Mouse (Mus musculus) layer of hippocampus, postnatal 10 days (tissue): ENCODE data around the gene Anapc13. TPM values are rescaled to one million over a fixed set of nuclear protein-coding genes. Genes with fewer than 3 reads are reported as not detected.

Source experiments
- DNase-seq, 2 experiments: peaks; one replicate each; pipeline ENCODE4 v3.0.0; 2021; ENCODE audit warnings: low spot score in 2 of 2
- total RNA-seq, 2 experiments: library from RNA; stranded (reverse); gene quantifications; 2 replicates each; pipeline ENCODE4 v1.2.3; 2021

Gene Anapc13
- total RNA-seq, 2 experiments from 2014 or later = 87.9 to 107 TPM

DNA sequence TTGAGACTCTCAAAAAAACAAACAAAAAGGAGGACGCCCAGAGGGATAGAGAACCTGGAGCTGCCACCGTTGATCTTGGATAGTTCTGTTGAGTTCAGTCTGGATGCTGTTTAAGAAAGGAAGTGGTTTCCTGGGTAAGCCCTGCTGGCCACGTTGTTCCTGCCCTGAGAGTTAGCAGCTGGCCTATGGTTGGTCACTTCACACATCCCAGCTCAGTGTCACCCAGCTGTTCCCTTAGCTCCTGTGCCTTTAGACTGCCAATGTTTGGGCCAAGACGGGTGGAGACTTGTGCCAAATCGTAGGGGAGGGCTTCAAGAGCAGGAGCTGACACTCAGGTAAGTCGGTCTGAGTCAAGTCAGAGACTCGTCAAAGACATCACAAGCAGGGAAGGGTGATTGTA is 3.0 kb downstream of the Anapc13 start:
- no peak for DNase-seq

DNA sequence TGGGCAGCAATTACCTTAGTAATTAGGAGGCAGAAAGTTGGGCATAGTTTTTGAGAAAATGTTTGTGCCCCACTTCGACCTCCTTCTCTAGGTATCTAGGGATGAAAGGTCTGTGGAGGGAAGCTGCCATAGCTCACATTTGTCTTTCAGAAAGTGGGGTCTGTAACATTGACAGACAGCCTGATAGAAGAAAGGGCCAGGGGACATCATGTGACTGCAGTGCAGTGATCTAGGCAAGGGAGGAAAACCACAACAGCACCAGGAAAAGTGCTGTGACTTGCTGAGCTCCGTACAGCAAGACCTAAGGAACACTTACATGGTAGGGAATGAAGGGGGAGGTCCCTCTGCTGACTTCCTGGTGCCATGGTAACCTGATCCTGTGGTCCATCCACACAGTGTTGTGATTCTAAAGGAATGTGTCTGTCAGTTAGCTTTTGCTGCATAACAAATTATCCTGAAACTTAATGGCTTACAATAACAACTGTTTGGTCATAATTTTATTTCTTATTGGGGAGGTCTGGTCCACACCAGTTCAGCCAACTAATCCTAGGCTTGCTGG is 5.6 kb downstream of the Anapc13 start:
- no peak for DNase-seq

DNA sequence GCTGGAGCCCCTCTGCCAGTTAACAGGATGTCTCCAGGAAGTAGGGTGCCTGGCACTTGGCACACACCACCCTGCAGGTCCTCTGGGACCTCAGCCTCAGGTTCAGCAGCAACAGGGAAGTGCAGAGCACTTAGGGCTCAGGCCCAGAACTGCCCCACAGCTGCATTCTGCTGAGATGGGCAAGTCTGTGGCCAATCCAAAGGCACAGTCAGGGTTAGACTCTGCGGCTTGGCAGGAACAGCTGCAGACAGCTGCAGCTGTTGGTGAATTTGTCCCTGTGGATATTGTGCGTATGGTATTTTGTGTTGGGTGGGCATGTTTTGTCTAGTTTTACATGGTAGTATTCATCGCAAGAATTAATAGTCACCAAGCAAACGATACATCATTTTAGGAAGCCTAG is 6.1 kb downstream of the Anapc13 start:
- DNase-seq = no peak

DNA sequence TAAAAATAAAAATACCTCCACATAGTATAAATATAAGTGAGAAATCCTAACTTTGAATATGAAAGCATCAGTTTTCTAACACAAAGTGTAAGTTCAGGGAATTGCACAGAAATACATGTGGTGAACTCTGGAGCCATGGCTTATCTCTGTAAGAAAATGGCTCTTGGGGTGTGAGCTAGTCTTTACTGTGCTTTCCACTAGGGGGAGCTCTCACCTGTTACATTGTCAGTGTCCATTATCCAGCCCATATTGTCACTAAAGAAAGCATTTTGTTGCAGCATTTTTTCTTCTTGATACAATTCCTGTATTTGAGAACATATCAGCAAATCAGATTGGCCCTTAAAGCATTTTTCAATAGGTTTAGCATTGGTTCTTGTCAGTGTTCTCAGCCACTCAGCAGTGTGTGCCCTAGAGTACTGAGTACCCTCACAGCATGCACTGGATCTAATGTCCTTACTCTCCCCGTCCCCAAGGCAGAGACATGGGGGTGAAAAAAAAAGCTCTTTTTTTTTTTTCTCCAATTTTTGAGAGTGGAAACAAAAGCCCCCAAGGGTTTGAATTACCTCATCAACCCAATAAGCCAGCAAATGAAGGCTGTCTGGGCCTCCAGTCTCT is 6.9 kb downstream of the Anapc13 start:
- DNase-seq = peak; percentile 49 to 63

- DNase-seq = no peak
Measured at GRCm38 (mm10) chr9:102634453-102634852, 8.4 kb downstream of the Anapc13 start.

GRCm38 (mm10) chr9:102636553-102636952 is 10.5 kb downstream of the Anapc13 start:
- peak; percentile 70 to 74 for DNase-seq

DNA sequence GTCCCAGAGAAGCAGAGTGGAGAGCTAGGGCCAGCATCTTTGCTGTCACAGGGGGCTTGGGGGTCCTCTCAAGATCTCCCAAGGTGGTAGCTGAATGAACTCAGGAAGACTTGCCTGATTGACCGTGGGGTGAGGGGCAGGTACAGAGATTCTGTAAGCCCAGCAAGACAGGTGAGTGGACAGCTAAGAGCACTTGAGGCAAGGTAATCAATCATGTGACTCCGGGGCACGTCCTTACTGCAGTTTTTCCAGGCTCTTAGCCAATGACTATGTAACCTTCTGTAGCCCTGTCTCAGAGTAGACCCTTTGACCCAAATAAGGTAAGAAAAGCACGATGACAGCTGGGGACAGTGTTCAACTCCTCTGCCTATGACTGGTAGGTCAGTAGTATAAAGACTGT is 11.0 kb downstream of the Anapc13 start:
- no peak for DNase-seq

DNA sequence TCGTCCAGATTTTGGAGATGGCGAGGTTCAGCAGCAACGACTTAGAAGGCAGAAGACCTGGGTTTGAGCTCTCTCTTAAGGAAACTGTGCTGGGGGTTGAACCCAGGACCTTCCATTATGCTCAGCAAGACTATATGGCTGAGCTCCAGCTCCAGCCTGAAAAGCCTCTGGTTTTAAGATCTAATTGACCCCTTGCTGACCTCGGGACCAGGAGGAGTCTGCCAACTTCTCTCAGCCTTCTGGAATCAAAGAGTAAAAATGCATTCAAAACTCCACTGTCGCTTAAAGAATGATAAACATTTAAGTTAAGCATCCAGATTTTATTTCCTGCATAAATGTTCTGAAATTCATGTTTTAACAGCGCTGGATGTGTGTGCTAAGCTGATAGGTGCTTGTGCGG is 12.9 kb downstream of the Anapc13 start:
- DNase-seq = no peak

- DNase-seq = no peak
Measured at GRCm38 (mm10) chr9:102639510-102639909, 13.4 kb downstream of the Anapc13 start.

DNA sequence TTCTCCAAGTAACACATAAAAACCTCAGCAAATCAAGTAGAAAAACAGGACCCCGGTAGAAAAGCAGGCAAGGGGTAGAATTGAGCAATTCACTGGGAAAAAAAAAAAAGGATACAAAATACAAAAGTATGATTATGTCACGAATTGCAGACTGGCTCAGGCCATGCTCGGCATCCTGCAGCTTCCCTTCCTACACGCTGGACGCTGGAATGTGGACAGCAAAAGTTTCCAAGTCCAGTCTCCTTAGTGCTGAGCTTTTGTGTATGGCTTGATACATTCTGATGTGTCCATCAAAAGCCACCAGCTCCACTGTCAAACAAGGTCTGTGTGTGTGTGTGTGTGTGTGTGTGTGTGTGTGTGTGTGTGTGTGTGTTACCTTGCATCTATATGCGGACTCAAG is 15.4 kb downstream of the Anapc13 start:
- DNase-seq = no peak

GRCm38 (mm10) chr9:102643071-102643485 is 17.0 kb downstream of the Anapc13 start:
- DNase-seq = no peak

DNA sequence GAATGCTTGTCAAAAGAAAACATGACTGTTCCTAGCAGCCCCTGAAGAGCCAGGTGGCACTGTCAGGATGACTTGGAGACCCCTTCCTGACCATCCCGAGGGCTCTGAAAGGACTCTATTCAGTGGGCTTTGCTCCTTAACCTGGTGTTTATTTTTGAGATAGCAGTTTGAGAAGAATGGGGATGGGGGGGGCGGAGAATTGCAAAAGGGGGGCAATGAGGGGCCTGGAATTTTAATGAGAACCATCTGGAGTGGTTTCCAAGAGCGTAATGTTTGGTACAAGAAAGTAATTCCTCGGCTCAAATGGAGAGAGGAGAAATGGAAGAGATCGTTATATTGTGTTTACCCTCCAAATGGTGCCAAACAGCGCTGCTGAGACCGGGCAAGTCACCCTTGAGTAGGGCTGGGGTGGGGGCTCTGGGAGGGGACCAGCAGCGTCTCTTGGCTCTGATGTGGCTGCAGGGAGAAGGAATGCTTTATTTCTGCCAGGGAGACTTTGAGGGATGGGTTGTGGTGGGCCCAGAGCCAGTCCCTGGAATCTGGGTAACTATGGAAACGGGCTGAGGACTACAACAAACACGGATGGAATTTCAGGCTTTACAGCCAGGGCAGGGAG is 17.5 kb downstream of the Anapc13 start:
- DNase-seq = peak; percentile 62 to 67

- no peak for DNase-seq
Measured at GRCm38 (mm10) chr9:102645119-102645695, 19.1 kb downstream of the Anapc13 start.

- DNase-seq = no peak
Measured at GRCm38 (mm10) chr9:102647010-102647409, 20.9 kb downstream of the Anapc13 start.

- DNase-seq = no peak
Measured at GRCm38 (mm10) chr9:102649917-102650527, 23.9 kb downstream of the Anapc13 start.

DNA sequence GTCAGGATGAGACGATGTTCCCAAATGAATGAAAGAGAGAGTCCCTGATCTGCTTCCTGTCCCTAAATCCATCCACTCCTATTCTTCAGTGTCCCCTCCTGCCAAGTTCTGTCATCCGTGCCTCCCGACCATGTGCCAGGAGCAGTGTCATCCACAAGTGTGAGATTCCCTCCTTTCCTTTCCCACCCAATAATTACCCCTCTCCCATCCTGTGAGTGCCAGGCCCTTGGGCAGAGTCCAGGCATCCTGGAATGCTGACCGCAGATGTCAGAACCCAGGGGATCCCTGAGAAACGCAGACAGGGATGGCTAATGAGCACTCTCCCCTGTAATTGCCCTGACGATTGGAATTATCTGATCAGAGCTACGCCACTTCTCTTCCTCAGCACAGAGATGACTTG is 24.5 kb downstream of the Anapc13 start:
- no peak for DNase-seq

- no peak for DNase-seq
Measured at GRCm38 (mm10) chr9:102651199-102651720, 25.2 kb downstream of the Anapc13 start.

DNA sequence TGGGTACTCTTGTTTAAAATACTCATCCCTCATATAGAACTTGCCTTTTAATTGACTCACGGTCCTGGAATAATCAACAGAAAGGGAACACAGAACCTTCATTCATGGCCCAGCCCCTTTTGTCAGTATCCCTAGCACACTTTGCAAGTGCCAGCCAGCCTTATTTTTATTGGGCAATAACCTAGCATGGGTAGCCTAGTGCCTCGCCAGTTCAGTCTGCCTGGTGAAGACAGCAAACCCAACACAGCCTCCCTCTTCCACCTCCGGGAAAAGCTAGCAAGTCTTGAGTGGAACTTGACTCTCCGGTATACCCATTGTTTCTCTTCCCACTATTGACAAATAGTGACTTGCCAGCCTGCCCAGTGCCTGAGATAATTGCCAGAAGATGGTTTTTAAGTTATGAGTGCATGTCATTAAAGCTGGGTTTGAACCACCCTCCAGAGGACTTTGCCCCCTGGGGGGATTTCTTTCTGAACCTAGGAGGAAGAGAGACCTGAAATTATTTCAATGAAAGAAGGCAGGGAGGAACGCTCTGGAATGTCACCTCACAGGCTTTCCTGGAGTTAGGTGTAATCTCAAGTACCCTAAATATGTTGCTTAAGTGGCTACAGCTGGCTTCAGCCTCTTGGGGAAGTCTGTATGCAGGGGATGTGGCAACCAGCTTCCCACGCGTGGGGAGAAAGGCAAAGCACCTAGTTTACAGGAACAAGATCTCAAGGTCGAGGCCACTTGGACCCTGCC is 30.4 kb downstream of the Anapc13 start:
- no peak for DNase-seq

- no peak for DNase-seq
Measured at GRCm38 (mm10) chr9:102668115-102668514, 42.0 kb downstream of the Anapc13 start.

DNA sequence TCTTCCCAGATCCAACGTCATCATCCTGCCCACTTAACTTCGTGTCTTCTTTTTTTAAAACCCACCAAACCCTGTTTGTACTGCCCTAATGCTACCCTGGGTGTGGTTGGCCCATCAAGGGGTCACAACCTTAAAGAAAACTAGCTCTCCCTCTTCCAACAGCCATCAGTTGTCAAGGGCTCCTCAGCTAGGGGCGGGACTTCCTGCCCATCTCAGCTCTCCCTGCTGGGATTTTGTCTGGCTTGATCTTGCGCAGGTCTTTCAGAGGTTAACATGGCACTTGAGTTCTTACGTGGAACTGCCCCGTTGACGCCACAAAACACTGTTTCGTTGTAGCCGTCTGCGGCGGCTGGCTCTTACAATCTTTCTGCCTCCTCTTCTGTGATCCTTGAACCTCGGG is 42.8 kb downstream of the Anapc13 start:
- no peak for DNase-seq

DNA sequence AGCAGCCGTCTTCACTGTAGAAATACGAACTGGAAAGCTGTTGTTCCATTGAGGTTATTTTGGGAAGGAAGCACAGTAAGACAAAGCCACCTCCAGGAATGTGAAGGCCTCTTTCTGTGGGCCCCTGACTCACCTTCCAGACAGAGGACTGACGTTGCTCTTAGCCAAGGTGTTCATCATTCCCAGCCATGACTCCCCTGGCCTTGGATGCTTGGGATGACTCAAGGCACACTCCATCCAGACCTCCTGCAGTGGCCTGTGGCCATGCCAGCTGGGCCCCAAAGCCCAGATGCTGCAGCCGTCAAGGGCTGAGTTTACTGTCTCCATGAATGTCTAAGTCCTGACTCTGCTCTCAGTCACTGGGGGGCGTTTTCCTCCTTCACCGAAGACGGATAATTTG is 47.3 kb downstream of the Anapc13 start:
- DNase-seq = no peak
